Mouse (Mus musculus) neural tube, postnatal 0 days (tissue): Measurements from ENCODE around the gene Hypk. TPM values are rescaled to one million over a fixed set of nuclear protein-coding genes. Genes with fewer than 3 reads are reported as not detected.

ENCODE experiments used
- microRNA-seq: library from miRNA; unstranded; fragments of <30 nt; microRNA quantifications from one replicate; pipeline ENCODE4, GENCODE M21; 2016
- polyA plus RNA-seq: library from polyadenylated mRNA; unstranded; fragments of >200 nt; fragmentation: Nextera tagmentation; extraction: Ambion mirVana; gene quantifications from 2 replicates; pipeline ENCODE4 v1.2.1, GENCODE M21; 2015

Hypk gene
- polyA plus RNA-seq = 106 and 122 TPM in 2 replicates

GRCm38 (mm10) chr2:121452990-121453389 is at the start of gene Hypk:
TSS of gene Hypk (plus strand) at chr2:121453290.

GRCm38 (mm10) chr2:121413387-121414042 is 39.6 kb upstream of the Hypk start, which contains the start of the genes Pdia3 and Catsper2:
TSS of gene Pdia3 (plus strand) at chr2:121413775.
TSS of gene Catsper2 (minus strand) at chr2:121413792.

GRCm38 (mm10) chr2:121444178-121444577 is 8.9 kb upstream of the Hypk start, which contains the start of gene Ell3:
TSS of gene Ell3 (minus strand) at chr2:121444278.

GRCm38 (mm10) chr2:121448739-121449535 is 4.2 kb upstream of the Hypk start, which contains the start of gene Serf2:
TSS of gene Serf2 (plus strand) at chr2:121449195.

GRCm38 (mm10) chr2:121456692-121457642 is 3.9 kb downstream of the Hypk start, which contains the start of gene Serinc4:
TSS of gene Serinc4 (minus strand) at chr2:121456781.

GRCm38 (mm10) chr2:121473301-121474179 is 20.4 kb downstream of the Hypk start, which contains the start of gene Mfap1b:
TSS of gene Mfap1b (minus strand) at chr2:121474067.

GRCm38 (mm10) chr2:121505942-121506882 is 53.1 kb downstream of the Hypk start, which contains the start of the genes Mfap1a and Wdr76:
TSS of gene Mfap1a (minus strand) at chr2:121506665.
TSS of gene Wdr76 (plus strand) at chr2:121506723.

Small RNA genes lying within 50 kb of the gene (microRNA-seq; reads per million reads assigned to microRNA genes)
- gene Gm22953 = not detected

Other genes with a start within 250 kb of the Hypk start
- 68.6 and 73.4 TPM in 2 replicates for gene Trp53bp1, start 181.9 kb upstream of the Hypk start, polyA plus RNA-seq
- gene Map1a, start 163.7 kb upstream of the Hypk start, polyA plus RNA-seq = 99.4 and 99.9 TPM in 2 replicates
- 22.7 and 23.2 TPM in 2 replicates for gene Ppip5k1, start 97.9 kb upstream of the Hypk start, polyA plus RNA-seq
- gene Ckmt1, start 95.6 kb upstream of the Hypk start, polyA plus RNA-seq = 229 and 236 TPM in 2 replicates
- 0.08 TPM in 1 of 2 replicates, not detected in the other for gene Strc, start 66.1 kb upstream of the Hypk start, polyA plus RNA-seq
- gene Pdia3, start 39.5 kb upstream of the Hypk start, polyA plus RNA-seq = 269 and 274 TPM in 2 replicates
- 4.5 and 5.2 TPM in 2 replicates for gene Catsper2, start 39.5 kb upstream of the Hypk start, polyA plus RNA-seq
- gene Ell3, start 9.0 kb upstream of the Hypk start, polyA plus RNA-seq = 1.2 and 1.6 TPM in 2 replicates
- 299 and 311 TPM in 2 replicates for gene Serf2, start 4.1 kb upstream of the Hypk start, polyA plus RNA-seq
- gene Serinc4, start 3.5 kb downstream of the Hypk start, polyA plus RNA-seq = 0.41 and 1.1 TPM in 2 replicates
- 50.2 and 50.3 TPM in 2 replicates for gene Mfap1b, start 20.8 kb downstream of the Hypk start, polyA plus RNA-seq
- 19.0 and 22.4 TPM in 2 replicates for gene Mfap1a, start 53.4 kb downstream of the Hypk start, polyA plus RNA-seq
- 2.2 and 2.5 TPM in 2 replicates for gene Wdr76, start 53.4 kb downstream of the Hypk start, polyA plus RNA-seq